7 mouse cellular contexts compared by ENCODE assay signal in the genomic region with DNA sequence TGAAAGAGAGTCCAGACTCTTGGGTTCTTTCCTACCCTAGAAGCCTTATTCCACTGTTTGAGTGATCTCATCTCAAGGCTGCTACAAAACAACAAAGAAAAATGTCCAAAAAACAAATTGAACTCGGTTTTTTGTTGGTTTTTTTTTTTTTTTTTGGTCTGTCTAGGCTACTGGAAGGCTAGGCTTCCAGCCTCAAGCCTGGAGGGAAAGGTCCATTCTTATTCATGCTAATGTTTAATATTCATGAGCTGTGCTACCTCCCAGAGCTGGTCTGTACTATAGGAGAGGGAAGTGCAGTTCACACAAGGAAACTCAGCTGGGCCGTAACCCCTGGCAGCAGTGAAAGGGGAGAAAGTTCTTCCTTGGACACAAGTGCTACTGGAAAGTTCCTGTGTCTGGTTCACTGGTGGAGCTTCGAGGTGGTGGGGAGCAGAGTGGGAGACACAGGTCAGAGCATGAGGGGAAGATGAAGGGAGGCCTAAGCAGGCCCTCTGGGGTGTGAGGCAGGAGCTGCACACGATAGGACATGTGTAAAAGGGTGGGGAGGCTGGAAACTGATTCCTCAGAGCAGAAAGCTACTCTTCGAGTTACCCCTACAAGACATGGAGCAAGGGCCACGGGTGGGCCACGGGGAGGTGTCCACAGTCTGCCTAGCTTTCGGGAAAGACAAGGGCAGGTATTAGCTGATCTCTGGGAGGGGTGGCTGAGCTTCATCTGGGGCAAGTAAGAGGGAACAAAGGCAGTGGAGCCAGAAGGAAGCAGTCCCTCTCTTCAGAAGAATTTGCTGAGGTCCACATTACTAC. TPM values are rescaled to one million over a fixed set of nuclear protein-coding genes. Genes with fewer than 3 reads are reported as not detected.
DNase-seq lines count a peak whose midpoint lies in the region; ATAC-seq and TF ChIP-seq lines count a peak whose summit lies in the region.

No protein-coding gene starts in this region.

- peak overlapping the region; percentile 93 for H3K9ac ChIP-seq in ES-Bruce4 (ENCODE audit: low read depth, poor library complexity, severe bottlenecking)
- H3K9ac ChIP-seq in heart, postnatal 0 days (replicated peaks; ENCODE audit: low read depth, low read length), result peak overlapping the region; percentile 91; the same call in 1 of the 2 replicates
- peak overlapping the region; percentile 93 for H3K9ac ChIP-seq in limb, embryonic 12.5 days (replicated peaks)

- TF ChIP-seq CTCF in ES-Bruce4 (IDR thresholded peaks at IDR 0.05; ENCODE audit: low read depth, low read length), result no peak
- TF ChIP-seq CTCF in heart, postnatal 0 days (IDR thresholded peaks at IDR 0.05; ENCODE audit: low read depth), result no peak

- peak overlapping the region; percentile 60 for H3K4me3 ChIP-seq in ES-Bruce4 (ENCODE audit: low read depth, low read length)
- H3K4me3 ChIP-seq in heart, postnatal 0 days (ENCODE audit: low read depth, low read length), result peak overlapping the region; percentile 89
- H3K4me3 ChIP-seq in limb, embryonic 12.5 days (replicated peaks), result peak overlapping the region; percentile 97

- 48% methylated on average over 8 of the region's 8 CpGs for WGBS in heart, postnatal 0 days
- 50% methylated on average over 8 of the region's 8 CpGs for WGBS in limb, embryonic 12.5 days

- no peaks in the 10 kb centered on the region for H3K9me3 ChIP-seq in ES-Bruce4 (replicated peaks; ENCODE audit: control insufficient read depth, insufficient read depth, low read length, poor library complexity, severe bottlenecking)
- no peaks in the 10 kb centered on the region for H3K9me3 ChIP-seq in heart, postnatal 0 days (replicated peaks; ENCODE audit: control insufficient read depth, low read length)
- H3K9me3 ChIP-seq in limb, embryonic 12.5 days, result no peaks in the 10 kb centered on the region

- peak; percentile 8 for DNase-seq in brain, embryonic 18.5 days (ENCODE audit: low read depth, low spot score)
- DNase-seq in heart, postnatal 0 days (ENCODE audit: low spot score), result no peak
- peak; percentile 24 for DNase-seq in neural tube, embryonic 10.5 days (ENCODE audit: extremely low spot score, low spot score)
- DNase-seq in ovary, postnatal 10 days (ENCODE audit: low spot score), result no peak
- no peak for DNase-seq in right cerebral cortex, adult 2 months (ENCODE audit: low spot score in 2 of 2)

- TF ChIP-seq EP300 in ES-Bruce4 (IDR thresholded peaks at IDR 0.05; ENCODE audit: insufficient read depth, low read depth, low read length), result no peak
- no peak for TF ChIP-seq EP300 in heart, postnatal 0 days (IDR thresholded peaks at IDR 0.05; ENCODE audit: low read depth)

- no peak for ATAC-seq in heart, postnatal 0 days (ENCODE audit: insufficient read depth, low read depth)
- no peak for ATAC-seq in limb, embryonic 12.5 days (ENCODE audit: insufficient number of reproducible peaks, insufficient read depth, low FRiP score, low TSS enrichment, low read depth)

- no peaks in the 10 kb centered on the region for H3K27me3 ChIP-seq in ES-Bruce4 (ENCODE audit: control insufficient read depth, insufficient read depth, low read length, poor library complexity, severe bottlenecking)
- H3K27me3 ChIP-seq in heart, postnatal 0 days (ENCODE audit: control insufficient read depth, insufficient read depth, low read length), result no peaks in the 10 kb centered on the region
- no peaks in the 10 kb centered on the region for H3K27me3 ChIP-seq in limb, embryonic 12.5 days

- TF ChIP-seq POLR2A in ES-Bruce4 (IDR thresholded peaks at IDR 0.05; ENCODE audit: insufficient read depth, low read length), result no peak

- H3K36me3 ChIP-seq in ES-Bruce4 (ENCODE audit: control insufficient read depth, insufficient read depth, low read length, poor library complexity, severe bottlenecking), result peaks cover 12% of the 10 kb centered on the region
- peaks cover 42% of the 10 kb centered on the region for H3K36me3 ChIP-seq in heart, postnatal 0 days (replicated peaks; ENCODE audit: control insufficient read depth, insufficient read depth, low read length)
- H3K36me3 ChIP-seq in limb, embryonic 12.5 days, result peaks cover 49% of the 10 kb centered on the region

- peak overlapping the region; percentile 81 for H3K4me2 ChIP-seq in heart, postnatal 0 days (ENCODE audit: low read depth, low read length)
- peak overlapping the region; percentile 71 for H3K4me2 ChIP-seq in limb, embryonic 12.5 days

- peaks cover 4% of the 10 kb centered on the region for H3K4me1 ChIP-seq in ES-Bruce4 (ENCODE audit: control insufficient read depth, insufficient read depth, low read length)
- H3K4me1 ChIP-seq in heart, postnatal 0 days (ENCODE audit: control insufficient read depth, insufficient read depth), result peaks cover 24% of the 10 kb centered on the region
- H3K4me1 ChIP-seq in limb, embryonic 12.5 days (replicated peaks), result peaks cover 35% of the 10 kb centered on the region

- H3K27ac ChIP-seq in ES-Bruce4 (ENCODE audit: insufficient read depth, low read length), result peak overlapping the region; percentile 84
- H3K27ac ChIP-seq in heart, postnatal 0 days (ENCODE audit: low read depth), result peak overlapping the region; percentile 94
- peak overlapping the region; percentile 93 for H3K27ac ChIP-seq in limb, embryonic 12.5 days

RNA-seq across cellular contexts. Expression of gene Mllt11, which starts 1.3 kb away (rescaled TPM):
- polyA plus RNA-seq in ES-Bruce4 (2011; ENCODE audit: insufficient read depth, insufficient read length, low read depth, missing spikeins), result 13.1 and 15.5 TPM in 2 replicates
- 4.3 and 6.1 TPM in 2 replicates for total RNA-seq in heart, postnatal 0 days (2014; rRNA removed; ENCODE audit: low replicate concordance)
- polyA plus RNA-seq in heart, postnatal 0 days (2015; fragmentation: Nextera tagmentation; extraction: Ambion mirVana), result 8.9 and 9.0 TPM in 2 replicates
- 14.8 and 16.2 TPM in 2 replicates for polyA plus RNA-seq in limb, embryonic 12.5 days (2016; fragmentation: Nextera tagmentation; extraction: Ambion mirVana)

RNA-seq across cellular contexts. Expression of gene Cdc42se1, which starts 2.2 kb away (rescaled TPM):
- polyA plus RNA-seq in ES-Bruce4 (2011; ENCODE audit: insufficient read depth, insufficient read length, low read depth, missing spikeins), result 57.4 and 65.6 TPM in 2 replicates
- 75.5 and 78.2 TPM in 2 replicates for total RNA-seq in heart, postnatal 0 days (2014; rRNA removed; ENCODE audit: low replicate concordance)
- polyA plus RNA-seq in heart, postnatal 0 days (2015; fragmentation: Nextera tagmentation; extraction: Ambion mirVana), result 33.6 TPM in 2 replicates
- 75.3 and 76.0 TPM in 2 replicates for polyA plus RNA-seq in limb, embryonic 12.5 days (2016; fragmentation: Nextera tagmentation; extraction: Ambion mirVana)

RNA-seq across cellular contexts. Expression of gene Gm128, which starts 10.7 kb away (rescaled TPM):
- polyA plus RNA-seq in ES-Bruce4 (2011; ENCODE audit: insufficient read depth, insufficient read length, low read depth, missing spikeins), result 1.2 and 2.1 TPM in 2 replicates
- 1.1 TPM in 1 of 2 replicates, not detected in the other for total RNA-seq in heart, postnatal 0 days (2014; rRNA removed; ENCODE audit: low replicate concordance)
- 0.07 TPM in 1 of 2 replicates, not detected in the other for polyA plus RNA-seq in heart, postnatal 0 days (2015; fragmentation: Nextera tagmentation; extraction: Ambion mirVana)
- 0.54 and 0.59 TPM in 2 replicates for polyA plus RNA-seq in limb, embryonic 12.5 days (2016; fragmentation: Nextera tagmentation; extraction: Ambion mirVana)

RNA-seq across cellular contexts. Expression of gene Gabpb2, which starts 13.0 kb away (rescaled TPM):
- polyA plus RNA-seq in ES-Bruce4 (2011; ENCODE audit: insufficient read depth, insufficient read length, low read depth, missing spikeins), result 39.8 and 49.0 TPM in 2 replicates
- total RNA-seq in heart, postnatal 0 days (2014; rRNA removed; ENCODE audit: low replicate concordance), result 6.6 and 7.2 TPM in 2 replicates
- polyA plus RNA-seq in heart, postnatal 0 days (2015; fragmentation: Nextera tagmentation; extraction: Ambion mirVana), result 3.1 TPM in 2 replicates
- 15.0 and 15.9 TPM in 2 replicates for polyA plus RNA-seq in limb, embryonic 12.5 days (2016; fragmentation: Nextera tagmentation; extraction: Ambion mirVana)

RNA-seq across cellular contexts. Expression of gene Bnipl, which starts 20.3 kb away (rescaled TPM):
- polyA plus RNA-seq in ES-Bruce4 (2011; ENCODE audit: insufficient read depth, insufficient read length, low read depth, missing spikeins), result 4.1 and 4.8 TPM in 2 replicates
- 3.9 TPM in 1 of 2 replicates, not detected in the other for total RNA-seq in heart, postnatal 0 days (2014; rRNA removed; ENCODE audit: low replicate concordance)
- not detected in 2 replicates for polyA plus RNA-seq in heart, postnatal 0 days (2015; fragmentation: Nextera tagmentation; extraction: Ambion mirVana)
- 0.75 and 1.7 TPM in 2 replicates for polyA plus RNA-seq in limb, embryonic 12.5 days (2016; fragmentation: Nextera tagmentation; extraction: Ambion mirVana)

Comparison
In these comparisons a context has a peak if more than half of its experiments do, and no peak if none do; other contexts are left out.
1. DNase-seq: peak in brain, embryonic 18.5 days (single experiment) and neural tube, embryonic 10.5 days (single experiment); none in heart, postnatal 0 days (single experiment), ovary, postnatal 10 days (single experiment) and right cerebral cortex, adult 2 months (0 of 2).
2. Peak in every context shown above with its lines, with median percentiles within 50 percentile points of each other: H3K27ac ChIP-seq, H3K4me3 ChIP-seq and H3K9ac ChIP-seq.